Mouse (Mus musculus) forebrain, embryonic 14.5 days (tissue): ENCODE data around the gene Amz1. TPM values are rescaled to one million over a fixed set of nuclear protein-coding genes. Genes with fewer than 3 reads are reported as not detected.
A peak's percentile ranks its signal among the peaks of the same experiment; 100 is the strongest.

Experiments
- ATAC-seq: fragments of 200-750 bp; cut with Nextera tagmentation; 2 replicates; pipeline ENCODE4 v1.8.0; 2017; ENCODE audit warnings: mild to moderate bottlenecking, moderate library complexity
- DNase-seq: peaks from one replicate; pipeline ENCODE4 v3.0.0-alpha.2; 2015; ENCODE audit warnings: low spot score
- H3K27ac ChIP-seq: fragments of 300-500 bp; sonication (generic); 2 replicates; pipeline ENCODE4 v1.5.1; 2014; ENCODE audit warnings: low read depth, mild to moderate bottlenecking, control low read depth, low read length, moderate library complexity
- H3K27me3 ChIP-seq: fragments of 300-500 bp; sonication (generic); replicated peaks from 2 replicates; pipeline ENCODE4 v1.6.1; 2014; ENCODE audit warnings: low read length, control low read depth, mixed read lengths; ENCODE audit not compliant: control insufficient read depth, insufficient read depth
- H3K36me3 ChIP-seq: fragments of 300-500 bp; sonication (generic); 2 replicates; pipeline ENCODE4 v1.6.1; 2014; ENCODE audit warnings: low read length, control low read depth; ENCODE audit not compliant: control insufficient read depth, insufficient read depth
- H3K4me1 ChIP-seq: fragments of 300-500 bp; sonication (generic); 2 replicates; pipeline ENCODE4 v1.6.1; 2014; ENCODE audit warnings: antibody characterized with exemption, low read length, control low read depth; ENCODE audit not compliant: control insufficient read depth, insufficient read depth
- H3K4me2 ChIP-seq: fragments of 300-500 bp; sonication (generic); 2 replicates; pipeline ENCODE4 v1.6.1; 2014; ENCODE audit warnings: mild to moderate bottlenecking, control low read depth, low read length
- H3K4me3 ChIP-seq: fragments of 300-500 bp; sonication (generic); 2 replicates; pipeline ENCODE4 v1.5.1; 2014; ENCODE audit warnings: low read depth, low read length, control low read depth
- H3K9ac ChIP-seq: fragments of 300-500 bp; sonication (generic); 2 replicates; pipeline ENCODE4 v1.6.1; 2014; ENCODE audit warnings: mild to moderate bottlenecking, low read length, control low read depth, moderate library complexity
- H3K9me3 ChIP-seq: fragments of 300-500 bp; sonication (generic); replicated peaks from 2 replicates; pipeline ENCODE4 v1.6.1; 2016; ENCODE audit warnings: low read length, control low read depth, mixed read lengths; ENCODE audit not compliant: control insufficient read depth
- WGBS: fragments of 180-500 bp; shearing (Covaris S2); extraction: QIAGEN DNeasy Blood & Tissue Kit; methylation state at CpG from one replicate; pipeline ENCODE4 v1.1.7; 2014; 5-methylcytosine and 5-hydroxymethylcytosine counted together
- polyA plus RNA-seq: library from polyadenylated mRNA; unstranded; fragments of >200 nt; fragmentation: Nextera tagmentation; extraction: Ambion mirVana; gene quantifications from 2 replicates; pipeline ENCODE4 v1.2.1, GENCODE M21; 2014

Amz1 gene
- 2.6 and 3.6 TPM in 2 replicates for polyA plus RNA-seq

- Histone ChIP-seq H3K4me2 (peak within 1 kb of the TSS; percentile 29; the same call in 1 of the 2 replicates), H3K9me3 (no peaks in the 10 kb centered on the region), H3K27me3 (no peaks in the 10 kb centered on the region), H3K27ac (no peak within 1 kb of the TSS; the same call in 1 of the 2 replicates), H3K36me3 (peaks cover 12% of the 10 kb centered on the region), H3K4me1 (peaks cover 23% of the 10 kb centered on the region), H3K4me3 (no peak within 1 kb of the TSS), H3K9ac (no peak within 1 kb of the TSS)
- WGBS, result 40% methylated on average over 13 of the region's 13 CpGs
- ATAC-seq, result peak; percentile 84
- peak; percentile 93 for DNase-seq
Observed at GRCm38 (mm10) chr5:140723822-140724221, at the start of gene Amz1. Gene Amz1, plus strand, starts transcription at chr5:140724127.

- Histone ChIP-seq H3K4me1 (no peaks in the 10 kb centered on the region), H3K4me2 (no peak overlapping the region), H3K4me3 (no peak overlapping the region), H3K36me3 (peaks cover 60% of the 10 kb centered on the region), H3K27ac (no peak overlapping the region), H3K9me3 (no peaks in the 10 kb centered on the region), H3K27me3 (no peaks in the 10 kb centered on the region), H3K9ac (no peak overlapping the region)
- DNase-seq, result no peak
- ATAC-seq, result no peak
- WGBS, result 76% methylated on average over 11 of the region's 11 CpGs
Observed at GRCm38 (mm10) chr5:140675079-140675478, 48.8 kb upstream of the Amz1 start.

GRCm38 (mm10) chr5:140675640-140676039 is 48.3 kb upstream of the Amz1 start:
- Histone ChIP-seq H3K4me3 (no peak overlapping the region), H3K4me1 (no peaks in the 10 kb centered on the region), H3K4me2 (no peak overlapping the region), H3K36me3 (peaks cover 60% of the 10 kb centered on the region), H3K27me3 (no peaks in the 10 kb centered on the region), H3K9ac (no peak overlapping the region), H3K27ac (no peak overlapping the region), H3K9me3 (no peaks in the 10 kb centered on the region)
- WGBS, result 85% methylated on average over 11 of the region's 11 CpGs
- ATAC-seq (no peak), DNase-seq (no peak)

- Histone ChIP-seq H3K36me3 (peaks cover 55% of the 10 kb centered on the region), H3K9me3 (no peaks in the 10 kb centered on the region), H3K4me3 (no peak overlapping the region), H3K27me3 (no peaks in the 10 kb centered on the region), H3K27ac (no peak overlapping the region), H3K9ac (no peak overlapping the region), H3K4me2 (no peak overlapping the region), H3K4me1 (no peaks in the 10 kb centered on the region)
- no peak for ATAC-seq
- WGBS, result 91% methylated on average over 6 of the region's 6 CpGs
- no peak for DNase-seq
Observed at GRCm38 (mm10) chr5:140677137-140677536, 46.8 kb upstream of the Amz1 start.

GRCm38 (mm10) chr5:140680051-140680450 is 43.9 kb upstream of the Amz1 start:
- Histone ChIP-seq H3K9me3 (no peaks in the 10 kb centered on the region), H3K4me3 (no peak overlapping the region), H3K27me3 (no peaks in the 10 kb centered on the region), H3K4me2 (no peak overlapping the region), H3K9ac (no peak overlapping the region), H3K36me3 (peaks cover 45% of the 10 kb centered on the region), H3K4me1 (no peaks in the 10 kb centered on the region), H3K27ac (no peak overlapping the region)
- WGBS, result 90% methylated on average over 6 of the region's 6 CpGs
- DNase-seq (no peak), ATAC-seq (no peak)

- WGBS, result 90% methylated on average over 1 of the region's 1 CpGs
- H3K4me3 ChIP-seq, result no peak overlapping the region
- DNase-seq (no peak), ATAC-seq (no peak)
- no peak overlapping the region for H3K9ac ChIP-seq
- H3K9me3 ChIP-seq, result no peaks in the 10 kb centered on the region
- no peak overlapping the region for H3K27ac ChIP-seq
- H3K4me2 ChIP-seq, result no peak overlapping the region
- H3K36me3 ChIP-seq, result peaks cover 41% of the 10 kb centered on the region
- no peaks in the 10 kb centered on the region for H3K27me3 ChIP-seq
- no peaks in the 10 kb centered on the region for H3K4me1 ChIP-seq
Observed at GRCm38 (mm10) chr5:140680950-140681349, 43.0 kb upstream of the Amz1 start.

GRCm38 (mm10) chr5:140682113-140682512 is 41.8 kb upstream of the Amz1 start:
- Histone ChIP-seq H3K9ac (no peak overlapping the region), H3K36me3 (peaks cover 36% of the 10 kb centered on the region), H3K27ac (no peak overlapping the region), H3K9me3 (no peaks in the 10 kb centered on the region), H3K4me3 (no peak overlapping the region), H3K4me2 (no peak overlapping the region), H3K4me1 (no peaks in the 10 kb centered on the region), H3K27me3 (no peaks in the 10 kb centered on the region)
- ATAC-seq (no peak), DNase-seq (no peak)
- WGBS, result 98% methylated on average over 6 of the region's 6 CpGs

- Histone ChIP-seq H3K4me1 (no peaks in the 10 kb centered on the region), H3K9me3 (no peaks in the 10 kb centered on the region), H3K4me3 (no peak overlapping the region), H3K27me3 (no peaks in the 10 kb centered on the region), H3K27ac (no peak overlapping the region), H3K9ac (no peak overlapping the region), H3K4me2 (no peak overlapping the region), H3K36me3 (peaks cover 37% of the 10 kb centered on the region)
- DNase-seq, result peak; percentile 77
- peak; percentile 44; the same call in 1 of the 2 replicates for ATAC-seq
- 59% methylated on average over 16 of the region's 16 CpGs for WGBS
Observed at GRCm38 (mm10) chr5:140684343-140685148, 39.4 kb upstream of the Amz1 start.

- Histone ChIP-seq H3K4me3 (no peak overlapping the region), H3K27ac (no peak overlapping the region), H3K9ac (no peak overlapping the region), H3K27me3 (no peaks in the 10 kb centered on the region), H3K4me2 (no peak overlapping the region), H3K4me1 (no peaks in the 10 kb centered on the region), H3K36me3 (peaks cover 55% of the 10 kb centered on the region), H3K9me3 (no peaks in the 10 kb centered on the region)
- 82% methylated on average over 3 of the region's 3 CpGs for WGBS
- no peak for ATAC-seq
- no peak for DNase-seq
Observed at GRCm38 (mm10) chr5:140688434-140688833, 35.5 kb upstream of the Amz1 start.
